Mouse (Mus musculus) erythroblast, adult 5-6 weeks (primary cell): ENCODE data around the gene Gpr68. TPM values are rescaled to one million over a fixed set of nuclear protein-coding genes. Genes with fewer than 3 reads are reported as not detected.

Source experiments
- ATAC-seq: replicated peaks from 2 replicates; pipeline ENCODE4 v1.8.0; 2016; ENCODE audit warnings: moderate number of reproducible peaks, mild to moderate bottlenecking, moderate TSS enrichment, inconsistent platforms; ENCODE audit not compliant: poor library complexity, low FRiP score, severe bottlenecking
- total RNA-seq, 2 experiments: library from RNA; stranded (forward) in 1 of 2; stranded (reverse) in 1 of 2; fragments of 150-400 nt in 1 of 2; fragments of 200-764, 138-1000 nt in 1 of 2; gene quantifications; 2 replicates each; pipeline versions ENCODE4 v1.2.3 to v1.2.4; 2015 to 2017; ENCODE audit warnings: low replicate concordance in 2 of 2

Gene Gpr68
- total RNA-seq, 2 experiments from 2014 or later: not detected

- peak; percentile 63; the same call in 1 of the 2 replicates for ATAC-seq
Observed at GRCm38 (mm10) chr12:100925644-100926619, 17.9 kb upstream of the Gpr68 start.

GRCm38 (mm10) chr12:100924646-100925339, 16.8 kb upstream of the Gpr68 start:
- no peak for ATAC-seq

GRCm38 (mm10) chr12:100910731-100911130, 2.7 kb upstream of the Gpr68 start:
- ATAC-seq: peak; percentile 48

- no peak for ATAC-seq
Observed at GRCm38 (mm10) chr12:100909765-100910164, 1.8 kb upstream of the Gpr68 start.

- ATAC-seq: no peak
Observed at GRCm38 (mm10) chr12:100908298-100909034, 468 bp upstream of the Gpr68 start.

GRCm38 (mm10) chr12:100906861-100907260, 1.1 kb downstream of the Gpr68 start:
- no peak for ATAC-seq

- ATAC-seq: no peak
Observed at GRCm38 (mm10) chr12:100903761-100904160, 4.2 kb downstream of the Gpr68 start.

- ATAC-seq: no peak
Observed at GRCm38 (mm10) chr12:100901386-100901785, 6.6 kb downstream of the Gpr68 start.

- ATAC-seq: no peak
Observed at GRCm38 (mm10) chr12:100900901-100901300, 7.1 kb downstream of the Gpr68 start.

GRCm38 (mm10) chr12:100899111-100899640, 8.8 kb downstream of the Gpr68 start:
- no peak for ATAC-seq

GRCm38 (mm10) chr12:100897736-100898650, 10.0 kb downstream of the Gpr68 start:
- ATAC-seq: no peak

GRCm38 (mm10) chr12:100896661-100897060, 11.3 kb downstream of the Gpr68 start:
- ATAC-seq: no peak

- ATAC-seq: no peak
Observed at GRCm38 (mm10) chr12:100895504-100895903, 12.5 kb downstream of the Gpr68 start.

- no peak for ATAC-seq
Observed at GRCm38 (mm10) chr12:100890548-100890947, 17.4 kb downstream of the Gpr68 start.

GRCm38 (mm10) chr12:100887801-100888258, 20.2 kb downstream of the Gpr68 start:
- ATAC-seq: no peak

GRCm38 (mm10) chr12:100886877-100887276, 21.1 kb downstream of the Gpr68 start:
- ATAC-seq: no peak

- no peak for ATAC-seq
Observed at GRCm38 (mm10) chr12:100885585-100885984, 22.4 kb downstream of the Gpr68 start.

GRCm38 (mm10) chr12:100883168-100883567, 24.8 kb downstream of the Gpr68 start:
- no peak for ATAC-seq

GRCm38 (mm10) chr12:100878556-100878955, 29.4 kb downstream of the Gpr68 start:
- no peak for ATAC-seq
